ENCODE assay signal across 11 mouse cellular contexts in genomic region chr9:60180114-60180513, GRCm38 (mm10).
"Had no signal": no experiment of that assay in that cellular context is flagged by ENCODE, and none has a peak within 500 bp of the region (broad histone marks: within the 10 kb centered on the region; RNA-seq: fewer than 3 reads in every experiment).

No protein-coding gene starts in this region.

- ATAC-seq: midbrain, embryonic 15.5 days had no signal

- H3K4me1 ChIP-seq: megakaryocyte, embryonic 14.5 days had no signal

- H3K9ac ChIP-seq: midbrain, embryonic 15.5 days; neural tube, embryonic 12.5 days had no signal

- DNase-seq: kidney, adult 11 months; kidney, adult 9 months; kidney, postnatal 10 days; lung, adult 2 months; thymus, postnatal 4 days had no signal

- H3K27me3 ChIP-seq: megakaryocyte, embryonic 14.5 days; midbrain, embryonic 15.5 days; neural tube, embryonic 12.5 days had no signal

- H3K9me3 ChIP-seq: megakaryocyte, embryonic 14.5 days; midbrain, embryonic 15.5 days; neural tube, embryonic 12.5 days had no signal

- H3K27ac ChIP-seq: left cerebral cortex, adult 2 months; macrophage; midbrain, embryonic 15.5 days; neural tube, embryonic 12.5 days had no signal

- H3K4me3 ChIP-seq: left cerebral cortex, adult 2 months; megakaryocyte, embryonic 14.5 days; midbrain, embryonic 15.5 days; neural tube, embryonic 12.5 days had no signal

- H3K4me2 ChIP-seq: midbrain, embryonic 11.5 days; midbrain, embryonic 15.5 days; neural tube, embryonic 12.5 days had no signal

- H3K36me3 ChIP-seq: midbrain, embryonic 15.5 days; neural tube, embryonic 12.5 days had no signal
